Mouse (Mus musculus) embryonic fibroblast, embryonic 13.5 days (primary cell): ENCODE measurements around the gene Smndc1.

ENCODE experiments used
- CTCF ChIP-seq: IDR thresholded peaks from 2 replicates; pipeline ENCODE4 v1.5.1; 2011; ENCODE audit warnings: mild to moderate bottlenecking, control low read depth, low read length, moderate library complexity, borderline replicate concordance; ENCODE audit not compliant: insufficient read depth
- POLR2A ChIP-seq: IDR thresholded peaks from 2 replicates; pipeline ENCODE4 v1.6.1; 2011; ENCODE audit warnings: low read depth, mild to moderate bottlenecking, control low read depth, low read length, moderate library complexity

GRCm38 (mm10) chr19:53393646-53394045, 3.3 kb upstream of the Smndc1 start:
- no peak for TF ChIP-seq CTCF
- TF ChIP-seq POLR2A: no peak
